ENCODE assay signal across 28 mouse cellular contexts in the genomic region with DNA sequence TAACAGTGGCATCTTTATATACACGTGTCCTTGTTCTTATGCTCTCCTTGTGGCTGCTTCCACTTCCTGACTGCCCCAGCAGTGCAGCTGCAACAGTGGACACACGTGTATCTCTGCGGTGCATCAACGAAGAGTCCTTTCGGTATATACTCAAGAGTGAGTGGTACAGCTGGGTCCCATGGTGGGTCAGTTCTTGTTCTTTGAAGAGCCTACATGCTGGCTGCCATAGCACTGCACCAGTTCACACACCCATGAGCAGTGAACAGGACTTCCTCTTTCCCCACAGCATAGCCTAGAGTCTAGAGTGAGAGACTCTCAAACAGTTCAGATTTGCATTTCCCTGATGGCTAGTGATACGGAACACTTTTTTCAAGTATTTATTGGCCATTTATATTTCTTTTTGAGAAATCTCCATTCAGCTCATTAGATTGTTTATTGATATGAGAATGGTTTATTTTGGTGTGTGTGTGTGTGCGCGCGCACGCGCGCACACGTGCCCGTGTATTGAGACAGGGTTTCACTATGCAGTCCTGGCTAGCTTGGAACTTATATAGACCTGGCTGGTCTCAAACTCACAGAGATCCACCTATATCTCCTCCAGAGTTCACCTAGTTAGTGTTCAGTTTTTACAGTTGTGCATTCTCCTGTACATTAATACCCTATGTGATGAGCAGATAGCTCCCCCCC. TPM values are rescaled to one million over a fixed set of nuclear protein-coding genes. Genes with fewer than 3 reads are reported as not detected.
A peak's percentile ranks its signal among the peaks of the same experiment; 100 is the strongest.
DNase-seq lines count a peak whose midpoint lies in the region; ATAC-seq and TF ChIP-seq lines count a peak whose summit lies in the region.
"Had no signal": no experiment of that assay in that cellular context is flagged by ENCODE, and none has a peak within 500 bp of the region (broad histone marks: within the 10 kb centered on the region; RNA-seq: fewer than 3 reads in every experiment).

No protein-coding gene starts in this region.

- no peak overlapping the region for H3K4me3 ChIP-seq in heart, embryonic 12.5 days
- H3K4me3 ChIP-seq in spleen, adult 2 months (ENCODE audit: extremely low read depth, insufficient read depth, insufficient read length): no peak overlapping the region
- H3K4me3 ChIP-seq: embryonic facial prominence, embryonic 10.5 days; forebrain, embryonic 13.5 days; layer of hippocampus, adult 2 months; limb, embryonic 12.5 days had no signal

- no peaks in the 10 kb centered on the region for H3K27me3 ChIP-seq in heart, embryonic 12.5 days (replicated peaks)
- no peaks in the 10 kb centered on the region for H3K27me3 ChIP-seq in spleen, adult 2 months (ENCODE audit: control insufficient read depth, insufficient read depth, low read length)
- H3K27me3 ChIP-seq: forebrain, embryonic 13.5 days had no signal

- peak overlapping the region; percentile 92; the same call in 1 of the 2 replicates for H3K27ac ChIP-seq in heart, embryonic 12.5 days (ENCODE audit: poor library complexity, severe bottlenecking)
- peak overlapping the region; percentile 38 for H3K27ac ChIP-seq in spleen, adult 2 months (ENCODE audit: insufficient read depth, low read length)
- H3K27ac ChIP-seq: embryonic facial prominence, embryonic 10.5 days; forebrain, embryonic 13.5 days; hindbrain, postnatal 0 days; limb, embryonic 12.5 days; liver, embryonic 14.5 days had no signal

- no peak for TF ChIP-seq CTCF in spleen, adult 2 months (IDR thresholded peaks at IDR 0.05; ENCODE audit: extremely low read depth, insufficient read depth, insufficient read length, insufficient replicate concordance)

- no peaks in the 10 kb centered on the region for H3K9me3 ChIP-seq in heart, embryonic 12.5 days (replicated peaks)
- H3K9me3 ChIP-seq: embryonic facial prominence, embryonic 10.5 days; forebrain, embryonic 13.5 days; limb, embryonic 12.5 days had no signal

- H3K9ac ChIP-seq in heart, embryonic 12.5 days: no peak overlapping the region
- H3K9ac ChIP-seq: forebrain, embryonic 13.5 days; limb, embryonic 12.5 days; liver, embryonic 14.5 days had no signal

- WGBS in heart, embryonic 12.5 days: 93% methylated on average over 14 of the region's 14 CpGs
- 62% methylated on average over 14 of the region's 14 CpGs for WGBS in spleen, adult 2 months

- peaks cover 48% of the 10 kb centered on the region for H3K4me1 ChIP-seq in heart, embryonic 12.5 days (replicated peaks)
- peaks cover 12% of the 10 kb centered on the region; the same call in 1 of the 2 replicates for H3K4me1 ChIP-seq in spleen, adult 2 months (ENCODE audit: control insufficient read depth, insufficient read depth, insufficient read length)
- H3K4me1 ChIP-seq: embryonic facial prominence, embryonic 10.5 days; forebrain, embryonic 13.5 days; limb, embryonic 12.5 days had no signal

- no peak for TF ChIP-seq POLR2A in spleen, adult 2 months (IDR thresholded peaks at IDR 0.05; ENCODE audit: low read depth, low read length)

- no peaks in the 10 kb centered on the region for H3K36me3 ChIP-seq in heart, embryonic 12.5 days
- H3K36me3 ChIP-seq in spleen, adult 2 months (ENCODE audit: control insufficient read depth, insufficient read depth, low read length): no peaks in the 10 kb centered on the region
- H3K36me3 ChIP-seq: embryonic facial prominence, embryonic 10.5 days; limb, embryonic 12.5 days had no signal

- no peak overlapping the region for H3K4me2 ChIP-seq in heart, embryonic 12.5 days
- H3K4me2 ChIP-seq: forebrain, embryonic 13.5 days; limb, embryonic 12.5 days; midbrain, embryonic 11.5 days had no signal

- ATAC-seq in heart, embryonic 12.5 days (ENCODE audit: insufficient number of reproducible peaks, low FRiP score): no peak
- peak; percentile 56 for ATAC-seq in megakaryocyte, adult 5-6 weeks (ENCODE audit: poor library complexity, severe bottlenecking)
- ATAC-seq in cerebellum, adult (ENCODE audit: insufficient number of reproducible peaks, low FRiP score, low TSS enrichment): no peak
- ATAC-seq: CD4-positive, CD25-positive, alpha-beta regulatory T cell, adult 4 months; forebrain, embryonic 13.5 days; hindbrain, postnatal 0 days had no signal

- DNase-seq in heart, adult 8-10 months (ENCODE audit: low spot score): no peak
- DNase-seq in spleen, adult 2 months (ENCODE audit: low read depth in 1 of 2, low spot score in 2 of 2): peak; percentile 38 to 55
- no peak for DNase-seq in spleen, adult 12 weeks (ENCODE audit: low spot score)
- DNase-seq in right cerebral cortex, postnatal 14 days: no peak
- DNase-seq: cerebellum, adult 11-12 months; cerebellum, postnatal 25 days; kidney, adult 18-20 months; kidney, postnatal 10 days; lung, postnatal 10 days; right cerebral cortex, postnatal 4 days had no signal

RNA-seq across cellular contexts. Expression of gene Guca2b, which starts 4.8 kb away (rescaled TPM):
- not detected in 2 replicates for polyA plus RNA-seq in heart, embryonic 12.5 days (2016; fragmentation: Nextera tagmentation; extraction: Ambion mirVana)
- under 1 TPM in 2 of 4 experiments, not detected in 2; 0.49 to 0.75 TPM for total RNA-seq in heart, adult 8-10 months (2022)
- polyA plus RNA-seq in spleen, adult 2 months (2012; rRNA removed): 0.41 and 1.2 TPM in 2 replicates
- total RNA-seq in megakaryocyte, adult 5-6 weeks (2015): not detected in 2 replicates
- not detected in 2 replicates for total RNA-seq in megakaryocyte, adult 5-6 weeks (2017)
- total RNA-seq: gastrocnemius, adult 8-10 months; hindbrain, postnatal 0 days; layer of hippocampus, adult 2 months; left cerebral cortex, adult 18-20 months; MEL had no signal
- polyA plus RNA-seq: CD4-positive, CD25-positive, alpha-beta regulatory T cell, adult 4 months; embryonic facial prominence, embryonic 10.5 days; forebrain, embryonic 13.5 days; heart, postnatal 0 days; hindbrain, postnatal 0 days; limb, embryonic 12.5 days; midbrain, embryonic 11.5 days; neural tube, embryonic 14.5 days had no signal

RNA-seq across cellular contexts. Expression of gene Guca2a, which starts 26.0 kb away (rescaled TPM):
- polyA plus RNA-seq in heart, embryonic 12.5 days (2016; fragmentation: Nextera tagmentation; extraction: Ambion mirVana): not detected in 2 replicates
- not detected for total RNA-seq in heart, adult 8-10 months (2022)
- 0.21 and 0.25 TPM in 2 replicates for polyA plus RNA-seq in spleen, adult 2 months (2012; rRNA removed)
- not detected in 2 replicates for total RNA-seq in megakaryocyte, adult 5-6 weeks (2015)
- not detected in 2 replicates for total RNA-seq in megakaryocyte, adult 5-6 weeks (2017)
- total RNA-seq: adrenal gland, adult 18-20 months; gastrocnemius, adult 8-10 months; hindbrain, postnatal 0 days; layer of hippocampus, adult 2 months; left cerebral cortex, adult 18-20 months; MEL had no signal
- polyA plus RNA-seq: CD4-positive, CD25-positive, alpha-beta regulatory T cell, adult 4 months; embryonic facial prominence, embryonic 10.5 days; forebrain, embryonic 13.5 days; hindbrain, postnatal 0 days; limb, embryonic 12.5 days; liver, embryonic 14.5 days; midbrain, embryonic 11.5 days; neural tube, embryonic 14.5 days; thymus, postnatal 0 days had no signal

Comparison
In these comparisons a context has a peak if more than half of its experiments do, and no peak if none do; other contexts are left out.
1. DNase-seq: peak in spleen, adult 2 months (2 of 2); none in heart, adult 8-10 months (single experiment), spleen, adult 12 weeks (single experiment) and right cerebral cortex, postnatal 14 days (single experiment).